Mouse (Mus musculus) liver, embryonic 14.5 days (tissue): Measurements from ENCODE around the gene Cep83.

Experiments
- CTCF ChIP-seq: IDR thresholded peaks from 2 replicates; pipeline ENCODE4 v1.5.1; 2016; ENCODE audit warnings: antibody characterized with exemption, low read depth, control low read depth
- EP300 ChIP-seq: IDR thresholded peaks from 2 replicates; pipeline ENCODE4 v1.6.1; 2016; ENCODE audit warnings: antibody characterized with exemption, low read depth

- no peak for TF ChIP-seq CTCF
- TF ChIP-seq EP300 = no peak
Observed at GRCm38 (mm10) chr10:94664036-94664435, 24.4 kb upstream of the Cep83 start.
